Mouse (Mus musculus): ENCODE results near the gene Khnyn.

Khnyn gene

DNA sequence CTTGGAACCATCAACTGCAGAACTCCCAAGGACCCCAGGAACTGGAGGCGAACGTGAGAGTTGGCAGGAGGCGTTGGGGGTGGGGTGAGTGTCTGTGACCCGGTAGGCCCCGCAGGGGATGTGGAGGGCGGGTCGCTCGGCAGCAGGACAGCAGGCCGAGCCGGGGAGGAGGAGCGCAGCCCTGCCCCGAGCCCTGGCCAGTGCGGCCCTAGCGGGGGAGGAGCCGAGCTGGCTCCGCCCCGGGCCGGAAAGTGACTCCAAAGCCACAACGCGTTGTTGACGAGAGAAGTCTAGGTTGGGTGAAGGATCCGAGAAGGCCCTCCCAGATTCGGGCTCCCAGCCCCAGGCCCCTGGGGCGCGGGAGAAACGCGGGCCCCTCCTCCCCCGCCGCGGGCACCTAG is at the start of gene Khnyn:
Gene Khnyn (plus strand): TSS at position 235 of the 401 bp plus-strand sequence.
- in situ Hi-C loops (cut with MboI; ENCODE audit: low sequenced_read_pairs) = no loop called here

DNA sequence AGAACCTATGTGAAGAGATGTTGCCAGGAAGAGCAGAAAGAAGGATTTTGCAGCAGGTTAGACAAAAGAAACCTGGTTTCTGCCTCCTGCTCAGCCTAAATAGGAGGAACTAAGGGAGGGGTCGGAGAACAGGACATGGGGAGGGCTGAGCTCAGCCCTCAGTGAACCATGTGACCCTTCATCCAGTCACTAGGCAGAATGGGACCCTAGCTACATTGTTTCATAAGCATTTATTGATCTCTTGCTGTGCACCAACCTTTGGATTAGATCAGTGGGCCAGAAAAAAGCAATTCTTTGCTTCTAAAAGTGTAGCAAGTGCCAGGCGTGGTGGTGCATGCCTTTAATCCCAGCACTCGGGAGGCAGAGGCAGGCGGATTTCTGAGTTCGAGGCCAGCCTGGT is 46.4 kb upstream of the Khnyn start:
- in situ Hi-C loops (cut with MboI; ENCODE audit: low sequenced_read_pairs) = no loop called here

DNA sequence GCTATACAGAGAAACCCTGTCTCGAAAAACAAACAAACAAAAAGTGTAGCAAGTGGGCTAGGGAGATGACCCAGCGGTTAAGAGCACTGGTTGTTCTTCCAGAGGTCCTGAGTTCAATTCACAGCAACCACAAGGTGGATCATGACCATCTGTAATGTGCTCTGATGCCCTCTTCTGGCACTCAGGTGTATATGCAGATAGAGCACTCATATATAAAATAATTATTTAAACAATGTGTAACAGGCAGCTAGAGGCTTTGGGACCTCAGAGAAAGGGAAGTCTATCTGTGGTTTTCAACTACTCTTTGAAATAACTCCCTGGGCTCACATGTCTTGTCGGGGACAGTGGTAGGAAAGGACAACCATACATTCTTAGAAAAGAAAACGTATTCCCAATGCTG is 46.0 kb upstream of the Khnyn start:
- in situ Hi-C loops (cut with MboI; ENCODE audit: low sequenced_read_pairs) = no loop called here

DNA sequence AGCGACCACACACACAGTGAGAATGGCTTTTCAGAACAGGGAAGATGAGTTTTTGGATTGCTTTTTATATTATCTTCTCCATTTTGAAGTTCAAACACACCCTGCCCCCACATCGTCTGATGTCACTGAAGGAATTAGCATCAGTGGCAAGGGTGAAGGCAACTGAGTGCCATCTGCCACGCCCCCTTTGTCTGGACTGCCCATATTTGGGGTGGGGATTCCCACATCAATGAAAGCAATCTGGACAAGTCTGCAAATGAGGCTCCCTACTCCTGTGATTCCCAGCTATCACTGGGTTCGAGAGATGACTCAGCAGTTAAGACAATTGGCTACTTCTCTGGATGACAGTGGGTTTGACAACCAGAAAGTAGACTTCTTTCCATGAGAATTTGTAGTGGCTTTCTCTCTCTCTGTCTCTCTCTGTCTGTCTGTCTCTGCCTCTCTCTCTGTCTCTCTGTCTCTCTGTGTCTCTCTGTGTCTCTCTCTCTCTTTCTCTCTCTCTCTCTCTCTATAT is 43.8 kb upstream of the Khnyn start:
- in situ Hi-C loops (cut with MboI; ENCODE audit: low sequenced_read_pairs) = no loop called here

DNA sequence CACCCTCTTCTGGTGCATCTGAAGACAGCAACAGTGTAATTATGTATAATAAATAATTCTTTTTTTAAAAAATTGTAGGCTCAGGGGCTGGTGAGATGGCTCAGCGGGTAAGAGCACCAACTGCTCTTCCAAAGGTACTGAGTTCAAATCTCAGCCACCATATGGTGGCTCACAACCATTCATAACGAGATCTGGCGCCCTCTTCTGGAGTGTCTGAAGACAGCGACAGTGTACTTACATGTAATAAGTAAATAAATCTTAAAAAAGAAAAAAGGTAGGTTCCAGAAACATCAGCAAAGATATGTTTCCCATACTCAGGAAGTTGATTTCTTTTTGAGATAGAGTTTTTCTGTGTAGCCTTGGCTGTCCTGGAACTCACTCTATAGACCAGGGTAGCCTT is 42.0 kb upstream of the Khnyn start:
- in situ Hi-C loops (cut with MboI; ENCODE audit: low sequenced_read_pairs) = no loop called here

DNA sequence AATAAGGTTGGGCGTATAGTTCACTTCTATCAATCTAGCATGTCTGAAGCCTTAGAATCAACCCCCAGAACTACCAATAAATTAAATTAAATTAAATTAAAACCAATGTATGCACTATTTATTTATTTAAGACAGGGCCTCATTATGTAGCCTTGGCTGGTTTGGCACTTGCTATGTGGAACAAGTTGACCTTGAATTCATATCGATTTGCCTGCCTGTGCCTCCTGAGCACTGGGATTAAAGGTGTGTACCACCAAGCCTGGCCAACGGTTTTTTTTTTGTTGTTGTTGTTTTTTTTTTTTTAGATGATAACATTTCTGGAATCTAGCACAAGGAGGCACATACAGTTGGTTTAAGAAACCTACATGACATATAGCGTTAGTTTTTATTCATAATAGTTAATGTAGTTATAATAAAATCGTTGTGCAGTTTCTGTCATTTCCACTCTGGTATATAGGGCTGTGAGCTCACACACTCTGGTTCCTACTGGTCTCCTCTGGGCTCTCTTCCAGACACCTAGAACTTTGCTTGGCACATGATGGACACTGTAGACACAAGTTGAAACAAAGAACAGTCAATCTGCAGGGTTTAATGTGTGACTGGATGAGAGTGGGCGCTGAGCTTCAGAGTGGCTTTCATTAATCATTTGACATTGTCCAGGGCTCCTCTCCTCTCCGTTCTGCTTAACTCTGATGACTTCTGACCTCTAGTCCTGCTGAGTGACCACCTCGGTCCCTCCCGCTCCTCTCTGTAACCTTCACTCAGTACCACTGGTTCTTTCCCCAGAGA is 39.0 kb upstream of the Khnyn start:
- in situ Hi-C loops (cut with MboI; ENCODE audit: low sequenced_read_pairs) = no loop called here

DNA sequence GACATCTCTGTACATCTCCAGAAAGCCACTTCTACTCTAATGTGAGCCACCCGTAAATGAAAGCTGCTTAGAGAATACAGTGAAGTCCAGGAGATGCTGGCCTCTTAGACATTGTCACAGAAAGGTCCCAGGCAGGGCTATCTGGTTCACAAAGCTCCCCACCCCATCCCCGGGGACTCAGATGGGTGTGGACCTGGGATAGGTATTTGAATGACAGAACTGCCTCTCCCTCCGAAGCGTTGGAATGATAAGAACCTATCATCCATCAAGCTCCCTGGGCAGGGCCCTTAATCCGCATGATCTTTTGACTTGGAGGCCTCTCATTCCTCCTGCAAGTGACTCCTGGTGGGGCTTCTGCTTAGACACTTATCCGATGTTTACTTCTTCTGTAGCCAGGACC is 33.9 kb upstream of the Khnyn start:
- in situ Hi-C loops (cut with MboI; ENCODE audit: low sequenced_read_pairs) = no loop called here

DNA sequence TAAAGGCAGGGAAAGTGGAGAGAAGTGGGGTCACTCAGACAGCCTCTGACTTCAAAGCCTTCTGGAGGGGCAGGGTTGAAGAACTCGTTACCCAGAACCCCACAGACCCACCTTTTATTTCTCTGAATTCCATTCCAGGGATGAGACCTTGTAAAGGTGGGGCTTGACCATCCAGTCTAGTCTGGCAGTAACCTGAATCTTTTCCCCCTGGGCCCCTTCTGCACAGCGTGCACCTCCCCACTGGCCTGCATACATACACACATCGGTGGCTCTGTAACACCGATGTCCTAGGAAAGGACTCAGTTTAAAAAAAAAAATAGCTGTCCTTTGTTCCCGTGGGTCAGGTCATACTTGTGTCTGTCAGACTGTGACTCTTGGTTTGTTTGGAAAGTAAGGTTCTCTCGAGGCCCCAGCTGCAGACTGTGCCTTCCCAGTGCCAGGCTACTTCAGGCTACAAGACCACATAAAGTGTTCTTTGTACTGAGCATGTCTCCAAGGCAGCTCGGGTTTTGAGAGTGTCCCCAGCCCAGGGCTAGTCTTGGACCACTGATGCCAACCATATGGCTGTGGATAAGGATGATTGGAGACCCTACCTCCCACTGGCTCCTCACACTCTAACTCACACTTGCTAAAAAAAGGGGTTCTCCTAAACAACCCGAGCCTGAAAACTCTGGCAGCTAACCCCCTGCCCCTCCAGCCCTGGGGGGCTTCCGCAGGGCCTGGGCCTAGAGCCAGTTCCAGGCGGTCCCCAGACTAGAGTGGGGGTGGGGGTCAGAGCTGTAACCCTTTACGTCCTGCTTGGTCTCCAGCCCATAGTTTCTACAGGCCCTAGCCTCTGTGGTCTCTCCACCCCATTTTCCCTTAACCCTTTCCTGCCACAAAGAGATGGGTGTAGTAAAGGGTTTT is 31.8 kb upstream of the Khnyn start:
- in situ Hi-C loops (cut with MboI; ENCODE audit: low sequenced_read_pairs) = no loop called here

DNA sequence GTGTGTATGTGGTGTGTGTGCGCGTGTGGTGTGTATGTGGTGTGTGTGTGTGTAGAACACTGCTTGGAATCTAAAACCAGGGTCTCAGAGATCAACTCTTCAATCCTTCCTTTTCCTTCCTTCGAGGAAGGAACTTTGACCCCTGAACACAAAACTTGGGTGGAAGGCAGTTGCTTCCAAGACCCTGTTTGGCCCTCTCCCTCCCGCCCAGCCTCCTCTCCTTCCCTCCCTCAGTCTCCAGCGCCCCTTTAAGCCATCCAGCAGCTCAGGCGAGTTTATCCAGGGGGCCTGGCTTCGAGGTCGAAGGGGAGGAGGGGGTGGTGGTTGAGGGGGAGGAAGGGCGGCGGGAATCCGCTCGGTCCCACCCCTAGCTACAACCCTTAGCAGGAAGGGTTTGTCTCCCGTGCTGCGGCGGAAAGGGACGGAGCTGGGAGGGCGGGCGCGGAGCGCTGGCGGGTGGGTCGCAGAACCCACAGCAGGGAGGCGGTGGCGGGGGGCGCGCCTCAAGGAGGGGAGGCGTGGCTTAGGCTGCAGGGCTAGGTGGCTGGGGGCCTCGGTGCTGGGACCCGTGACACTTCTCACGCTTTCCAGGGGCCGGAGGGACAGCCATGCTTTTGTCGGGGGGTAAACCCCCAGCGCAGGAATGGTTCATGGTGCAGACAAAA is 31.0 kb upstream of the Khnyn start, which contains the start of gene Nynrin:
Gene Nynrin (plus strand): TSS at position 390 of the 665 bp plus-strand sequence.
- in situ Hi-C loops (cut with MboI; ENCODE audit: low sequenced_read_pairs) = no loop called here

DNA sequence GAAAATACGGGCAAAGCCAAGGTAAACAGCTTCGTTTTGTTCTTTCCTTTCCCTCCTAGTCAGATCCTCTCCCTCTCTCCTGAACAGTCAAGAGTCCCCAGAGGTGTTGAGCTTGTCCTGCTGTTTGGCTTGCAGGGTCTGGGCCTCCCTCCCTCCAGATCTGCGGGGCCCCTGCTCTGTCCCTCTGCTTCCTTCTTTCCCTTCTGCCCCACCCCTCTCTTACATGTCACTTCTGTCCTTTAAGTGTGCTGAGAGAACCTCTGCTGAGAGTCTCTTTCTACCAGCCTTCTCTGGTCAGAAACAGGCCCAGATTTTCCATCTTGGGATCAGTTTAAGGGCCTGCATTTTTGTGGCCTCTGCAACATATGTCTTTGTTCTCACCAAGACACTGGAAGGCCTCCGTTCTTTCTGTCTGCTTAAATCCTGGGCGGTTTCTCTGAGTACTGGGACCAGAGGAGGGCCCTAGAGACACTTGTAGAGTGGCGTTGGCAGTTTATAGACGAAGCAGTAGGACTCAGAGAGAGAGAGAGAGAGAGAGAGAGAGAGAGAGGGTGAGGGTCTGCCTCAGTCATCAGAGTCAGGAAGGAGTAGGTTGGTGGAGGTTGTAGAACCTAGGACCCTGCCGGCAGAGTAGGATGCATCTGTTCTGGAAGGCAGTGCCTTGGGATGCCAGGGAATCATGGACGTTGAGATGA is 30.2 kb upstream of the Khnyn start:
- in situ Hi-C loops (cut with MboI; ENCODE audit: low sequenced_read_pairs) = no loop called here

DNA sequence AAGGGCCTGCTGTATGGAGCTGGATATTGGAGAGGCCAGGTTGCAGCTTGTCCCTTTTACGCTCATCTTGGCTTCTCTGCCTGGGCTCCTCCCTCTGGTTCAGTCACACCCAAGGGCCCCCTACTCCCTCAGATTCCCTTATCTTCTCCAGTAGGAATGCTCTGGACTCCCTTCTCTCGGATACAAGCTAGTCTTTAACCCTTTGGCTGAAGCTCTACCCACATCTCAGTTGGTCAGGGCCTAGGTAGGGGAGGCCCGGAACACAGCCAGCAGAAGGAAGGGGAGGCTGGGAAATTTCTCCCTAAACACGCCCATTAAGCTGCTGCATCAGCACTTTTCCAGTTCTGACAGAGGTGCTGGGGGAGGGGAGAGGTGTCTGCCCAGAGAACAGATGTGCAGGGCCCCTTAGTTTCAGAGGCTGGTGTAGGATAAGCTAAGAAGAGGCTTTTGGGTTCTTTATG is 29.6 kb upstream of the Khnyn start:
- in situ Hi-C loops (cut with MboI; ENCODE audit: low sequenced_read_pairs) = no loop called here

DNA sequence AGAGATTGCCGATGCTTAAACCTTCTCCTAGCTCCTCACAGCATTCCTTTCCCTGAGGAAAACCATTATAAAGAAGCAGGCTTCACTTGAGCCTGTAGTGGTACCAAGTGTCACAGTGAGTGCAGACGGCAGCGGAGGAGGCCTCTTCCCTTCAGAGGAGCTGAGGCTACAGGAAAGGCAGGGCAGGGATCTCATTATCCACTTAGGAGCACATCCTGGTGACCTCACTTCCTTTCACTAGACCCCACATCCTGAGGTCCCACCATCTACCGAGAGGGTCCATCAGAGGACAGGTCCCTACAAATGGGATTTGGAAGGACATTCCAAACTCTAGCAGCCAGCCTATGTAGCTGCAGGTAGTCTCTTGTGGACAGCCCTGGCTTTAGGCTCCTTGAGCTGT is 27.2 kb upstream of the Khnyn start:
- in situ Hi-C loops (cut with MboI; ENCODE audit: low sequenced_read_pairs) = no loop called here

DNA sequence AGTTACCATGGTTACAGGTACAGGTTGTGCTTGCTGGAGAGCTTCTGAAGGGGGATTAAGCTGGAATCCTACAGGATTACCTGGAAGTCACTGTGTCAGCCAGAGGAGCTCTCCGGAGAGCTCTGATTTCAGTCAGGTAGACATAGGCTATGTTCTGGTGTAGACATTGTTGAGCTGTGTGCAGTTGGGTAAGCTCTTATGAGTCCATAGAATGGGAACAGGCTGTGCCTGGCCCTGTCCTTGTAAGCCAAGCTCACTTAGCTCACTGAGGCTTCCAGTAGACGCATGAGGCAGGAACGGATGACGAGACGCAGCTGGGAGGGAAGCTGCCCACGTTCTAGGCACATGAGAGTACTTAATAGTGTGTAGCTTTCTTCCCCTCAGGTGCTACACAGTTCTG is 22.6 kb upstream of the Khnyn start:
- in situ Hi-C loops (cut with MboI; ENCODE audit: low sequenced_read_pairs) = no loop called here

DNA sequence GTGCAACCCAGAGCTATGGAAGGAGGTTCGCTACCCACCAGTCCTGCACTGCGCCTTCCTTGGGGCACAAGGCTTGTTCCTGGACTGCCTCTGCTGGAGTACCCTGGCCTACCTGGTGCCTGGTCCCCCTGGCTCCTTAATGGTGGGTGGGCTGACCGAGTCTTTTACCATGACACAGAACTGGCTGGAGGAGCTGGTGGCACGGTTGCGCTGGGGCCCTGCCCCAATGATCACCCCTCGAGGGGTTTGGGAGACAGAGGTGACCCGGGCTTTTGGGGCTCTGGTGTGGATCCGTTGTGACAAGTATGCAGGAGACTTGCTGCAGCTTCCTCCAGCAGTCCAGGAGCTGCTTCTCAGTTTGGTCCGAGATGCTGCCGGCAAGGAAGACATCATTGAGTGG is 21.8 kb upstream of the Khnyn start:
- in situ Hi-C loops (cut with MboI; ENCODE audit: low sequenced_read_pairs) = no loop called here

DNA sequence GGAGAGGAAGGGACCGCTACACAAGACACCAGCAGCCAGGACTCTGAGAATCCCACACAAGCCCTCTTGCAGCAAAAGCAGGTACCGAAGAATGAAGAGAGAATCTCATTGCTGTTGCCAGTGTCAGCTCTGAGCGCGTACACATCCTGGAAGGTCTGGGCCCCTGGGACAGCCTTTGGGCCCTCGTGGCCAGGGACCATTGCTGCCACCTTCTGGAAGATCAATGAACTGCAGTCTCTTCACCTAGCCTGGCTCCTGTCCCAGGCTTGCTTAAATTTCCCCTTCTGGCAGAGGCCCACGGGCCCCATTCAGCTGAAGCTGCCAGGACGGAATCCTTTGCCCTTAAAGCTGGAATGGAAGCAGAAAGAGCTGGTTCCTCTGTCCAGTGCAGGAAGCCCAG is 21.0 kb upstream of the Khnyn start:
- in situ Hi-C loops (cut with MboI; ENCODE audit: low sequenced_read_pairs) = no loop called here

DNA sequence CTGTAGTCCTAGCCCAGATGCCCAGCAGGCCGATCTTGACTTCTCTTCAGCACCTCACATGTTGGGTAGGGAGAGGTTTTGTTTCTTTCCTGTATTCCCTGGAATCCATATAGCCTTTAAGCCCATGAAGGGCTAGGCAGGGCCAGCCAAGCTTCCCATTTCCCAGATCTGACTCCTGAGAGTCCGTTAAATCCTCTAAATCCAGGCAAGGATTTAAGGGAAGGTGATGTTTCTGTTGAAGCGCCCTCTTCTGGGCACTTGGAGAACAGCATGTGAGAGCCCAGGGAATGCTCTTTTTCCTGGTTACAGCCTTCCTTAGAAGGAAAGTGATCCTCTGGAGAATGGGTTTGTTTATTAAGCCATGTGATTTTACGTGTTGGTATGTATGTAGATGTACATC is 17.8 kb upstream of the Khnyn start:
- in situ Hi-C loops (cut with MboI; ENCODE audit: low sequenced_read_pairs) = no loop called here

DNA sequence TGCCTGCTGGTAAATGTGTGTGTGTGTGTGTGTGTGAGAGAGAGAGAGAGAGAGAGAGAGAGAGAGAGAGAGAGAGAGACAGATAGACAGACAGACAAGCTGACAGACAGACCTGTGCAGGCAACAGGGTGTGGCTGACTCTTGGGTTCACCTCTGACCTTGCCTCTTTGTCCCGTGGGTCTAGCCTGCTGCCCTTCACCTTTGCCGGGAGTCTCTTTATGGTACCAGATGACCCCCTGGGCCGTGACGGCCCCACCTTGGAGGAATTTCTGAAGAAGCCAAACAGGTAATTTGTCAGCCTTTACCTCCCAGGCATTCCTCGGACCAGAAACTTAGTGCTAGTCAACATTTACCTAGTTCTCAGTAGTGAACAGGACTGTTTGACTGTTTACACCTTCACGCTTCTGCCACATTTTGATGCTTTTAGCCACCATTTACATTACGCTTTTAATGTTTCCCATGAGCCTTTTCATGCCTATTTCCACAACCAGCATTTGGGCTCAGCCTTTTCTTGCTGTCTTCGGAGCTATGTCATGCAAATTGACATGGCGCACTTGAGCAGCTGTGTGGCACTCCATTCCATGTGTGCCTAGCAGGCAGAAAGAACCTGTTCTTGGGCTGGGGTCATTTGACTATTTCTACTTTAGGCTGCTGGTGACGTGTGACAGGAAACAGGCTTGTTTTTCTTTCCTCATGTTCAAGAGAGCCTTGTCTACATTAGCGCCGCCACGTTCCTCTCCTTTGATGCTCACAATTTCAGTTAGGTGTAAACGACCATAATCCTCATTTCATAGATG is 16.3 kb upstream of the Khnyn start:
- in situ Hi-C loops (cut with MboI; ENCODE audit: low sequenced_read_pairs) = no loop called here

DNA sequence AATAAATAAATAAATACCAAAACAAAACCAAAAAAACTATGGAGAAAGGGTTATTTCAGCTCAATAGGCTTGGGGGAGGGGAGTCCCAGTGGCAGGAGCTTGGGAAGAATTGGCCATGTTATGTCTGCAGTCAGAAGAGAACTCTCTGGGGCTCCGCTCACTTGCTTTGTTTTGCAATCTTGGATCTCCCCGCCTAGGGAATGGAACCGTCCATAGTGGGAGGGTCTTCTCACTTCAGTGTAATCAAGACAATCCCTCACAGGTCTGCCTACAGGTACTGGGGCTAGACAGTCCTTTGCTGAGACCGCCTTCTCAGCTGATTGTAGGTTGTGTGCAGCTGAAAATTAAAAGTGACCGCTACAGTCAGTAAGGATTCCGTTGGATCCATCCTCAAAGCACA is 15.2 kb upstream of the Khnyn start:
- in situ Hi-C loops (cut with MboI; ENCODE audit: low sequenced_read_pairs) = no loop called here

DNA sequence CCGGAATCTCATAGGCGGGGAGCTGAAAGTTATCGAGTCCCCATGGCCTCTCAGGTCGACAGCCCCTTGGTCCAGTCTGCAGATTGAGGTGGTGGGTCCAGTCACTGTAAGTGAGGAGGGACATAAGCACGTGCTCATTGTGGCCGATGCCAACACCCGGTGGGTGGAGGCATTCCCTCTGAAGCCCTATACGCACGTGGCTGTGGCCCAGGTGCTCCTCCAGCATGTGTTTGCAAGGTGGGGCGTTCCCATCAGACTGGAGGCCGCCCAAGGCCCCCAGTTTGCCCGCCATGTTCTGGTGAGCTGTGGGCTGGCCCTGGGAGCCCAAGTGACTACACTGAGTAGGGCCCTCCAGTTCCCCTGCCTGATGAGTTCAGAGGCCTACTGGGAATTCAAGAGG is 12.7 kb upstream of the Khnyn start:
- in situ Hi-C loops (cut with MboI; ENCODE audit: low sequenced_read_pairs) = no loop called here

DNA sequence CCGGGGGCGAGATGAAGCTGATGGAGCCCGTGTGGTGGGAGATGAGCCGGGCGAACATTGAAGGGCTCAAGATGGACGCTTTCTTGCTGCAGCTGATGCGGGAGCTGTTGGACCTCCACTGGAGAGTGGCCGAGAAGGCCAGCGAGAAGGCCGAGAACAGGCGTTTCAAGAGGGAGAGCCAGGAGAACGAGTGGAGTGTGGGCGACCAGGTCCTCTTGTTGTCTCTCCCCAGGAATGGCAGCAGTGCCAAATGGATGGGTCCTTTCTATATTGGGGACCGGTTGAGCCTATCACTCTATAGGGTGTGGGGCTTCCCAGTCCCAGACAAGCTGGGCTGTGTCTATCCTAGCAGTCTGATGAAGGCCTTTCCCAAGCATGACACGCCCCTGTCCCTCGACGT is 12.2 kb upstream of the Khnyn start:
- in situ Hi-C loops (cut with MboI; ENCODE audit: low sequenced_read_pairs) = no loop called here
